Mouse (Mus musculus) mouse trophoblast stem cell (cell line): ENCODE results near the gene Tmco1.

Experiments used
- in situ Hi-C, 2 experiments: fragments of 300-500 bp; cut with MseI, MboI; formaldehyde crosslinking; loops; 2 replicates in 1 of 2; 3 replicates in 1 of 2; pipeline ENCODE4 v1.15.1; 2025

Tmco1 gene

GRCm38 (mm10) chr1:167283441-167284257 is 24.5 kb upstream of the Tmco1 start:
- in situ Hi-C loops = no loop called here

- in situ Hi-C loops = no loop called here
Measured at GRCm38 (mm10) chr1:167284258-167284836, 23.8 kb upstream of the Tmco1 start.

GRCm38 (mm10) chr1:167284837-167285319 is 23.3 kb upstream of the Tmco1 start:
- in situ Hi-C loops = no loop called here

- in situ Hi-C loops = no loop called here
Measured at GRCm38 (mm10) chr1:167285320-167285355, 23.0 kb upstream of the Tmco1 start, which contains the start of gene Uck2. TSS of gene Uck2 (minus strand) at chr1:167285320.

GRCm38 (mm10) chr1:167285356-167285755 is 22.8 kb upstream of the Tmco1 start:
- in situ Hi-C loops = no loop called here

GRCm38 (mm10) chr1:167287156-167287555 is 21.0 kb upstream of the Tmco1 start:
- in situ Hi-C loops = no loop called here

GRCm38 (mm10) chr1:167288665-167289538 is 19.3 kb upstream of the Tmco1 start:
- in situ Hi-C loops = no loop called here

- in situ Hi-C loops = no loop called here
Measured at GRCm38 (mm10) chr1:167289567-167290262, 18.5 kb upstream of the Tmco1 start.

GRCm38 (mm10) chr1:167290263-167290592 is 17.9 kb upstream of the Tmco1 start:
- in situ Hi-C loops = no loop called here

- in situ Hi-C loops = no loop called here
Measured at GRCm38 (mm10) chr1:167291610-167292009, 16.6 kb upstream of the Tmco1 start.

GRCm38 (mm10) chr1:167292447-167292846 is 15.7 kb upstream of the Tmco1 start:
- in situ Hi-C loops = no loop called here

- in situ Hi-C loops = no loop called here
Measured at GRCm38 (mm10) chr1:167295679-167296402, 12.3 kb upstream of the Tmco1 start.

- in situ Hi-C loops = no loop called here
Measured at GRCm38 (mm10) chr1:167300122-167300521, 8.1 kb upstream of the Tmco1 start.

GRCm38 (mm10) chr1:167305501-167306137 is 2.6 kb upstream of the Tmco1 start:
- in situ Hi-C loops = no loop called here

- in situ Hi-C loops = no loop called here
Measured at GRCm38 (mm10) chr1:167306451-167307240, 1.5 kb upstream of the Tmco1 start.

- in situ Hi-C loops = no loop called here
Measured at GRCm38 (mm10) chr1:167307674-167308073, 504 bp upstream of the Tmco1 start.

- in situ Hi-C loops = no loop called here
Measured at GRCm38 (mm10) chr1:167312367-167312766, 4.2 kb downstream of the Tmco1 start.

GRCm38 (mm10) chr1:167313220-167313619 is 5.0 kb downstream of the Tmco1 start:
- in situ Hi-C loops = no loop called here

GRCm38 (mm10) chr1:167321691-167322090 is 13.5 kb downstream of the Tmco1 start:
- in situ Hi-C loops = no loop called here

- in situ Hi-C loops = no loop called here
Measured at GRCm38 (mm10) chr1:167328776-167329175, 20.6 kb downstream of the Tmco1 start.
